Mouse (Mus musculus): Measurements from ENCODE around the gene Fndc10. TPM values are rescaled to one million over a fixed set of nuclear protein-coding genes. Genes with fewer than 3 reads are reported as not detected.
"Not testable (repeated sequence)": the region's sequence is repeated elsewhere in the genome, so short reads cannot be mapped to it uniquely, and the experiment has no call there.

Gene Fndc10
- total RNA-seq, 2 experiments from 2014 or later = 1.6 to 2.4 TPM

GRCm38 (mm10) chr4:155734951-155735702 lies 41.0 kb downstream of the Fndc10 start:
- no peak for ATAC-seq (replicated peaks; ENCODE audit: poor library complexity)

- ATAC-seq (replicated peaks; ENCODE audit: poor library complexity) = no peak
Observed at GRCm38 (mm10) chr4:155735788-155736187, 41.6 kb downstream of the Fndc10 start.

DNA sequence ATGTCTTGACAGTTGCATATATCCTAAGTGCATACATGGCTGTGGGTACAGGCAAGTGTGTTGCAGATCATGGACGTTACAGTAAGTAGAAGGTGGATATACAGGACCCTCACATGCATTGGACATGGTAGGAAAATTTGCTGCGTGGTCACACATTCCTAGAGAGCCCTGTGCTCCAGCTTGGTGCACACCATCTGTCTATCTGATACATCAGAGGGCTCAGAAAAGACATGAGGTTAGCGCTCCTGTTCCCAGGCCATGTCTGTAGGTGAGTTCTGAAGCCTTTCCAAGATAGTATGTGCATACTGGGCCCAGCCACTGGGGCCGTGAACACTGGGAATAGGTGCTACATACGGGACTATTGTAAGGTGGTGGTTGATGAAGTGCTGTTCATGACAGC lies 42.3 kb downstream of the Fndc10 start:
- no peak for ATAC-seq (replicated peaks; ENCODE audit: poor library complexity)

- ATAC-seq (replicated peaks; ENCODE audit: poor library complexity) = no peak
Observed at GRCm38 (mm10) chr4:155738262-155738661, 44.1 kb downstream of the Fndc10 start.

GRCm38 (mm10) chr4:155739152-155739551 lies 45.0 kb downstream of the Fndc10 start:
- ATAC-seq (replicated peaks; ENCODE audit: poor library complexity) = no peak

GRCm38 (mm10) chr4:155739741-155740636 lies 45.8 kb downstream of the Fndc10 start:
- no peak for ATAC-seq (replicated peaks; ENCODE audit: poor library complexity)

DNA sequence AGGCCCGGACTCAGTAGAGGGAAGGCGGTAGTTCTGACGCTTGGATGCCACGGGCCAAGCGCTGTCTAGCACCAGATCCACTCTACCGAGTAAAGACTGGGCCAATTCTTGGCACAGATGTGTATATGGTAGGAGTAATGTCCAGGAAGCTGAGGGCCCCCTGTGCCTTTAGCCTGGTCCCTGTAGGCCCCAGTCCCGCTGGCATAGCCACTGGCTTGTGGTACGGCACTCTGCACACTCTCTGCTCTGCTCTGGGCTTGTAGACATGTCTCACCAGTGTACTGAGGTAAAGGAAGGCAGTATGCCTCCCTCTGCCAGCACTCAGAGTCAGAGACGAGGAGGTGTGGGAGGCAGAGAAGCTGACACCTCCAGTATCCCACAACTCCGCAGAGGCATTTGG lies 46.5 kb downstream of the Fndc10 start:
- ATAC-seq (replicated peaks; ENCODE audit: poor library complexity) = not testable (repeated sequence)

DNA sequence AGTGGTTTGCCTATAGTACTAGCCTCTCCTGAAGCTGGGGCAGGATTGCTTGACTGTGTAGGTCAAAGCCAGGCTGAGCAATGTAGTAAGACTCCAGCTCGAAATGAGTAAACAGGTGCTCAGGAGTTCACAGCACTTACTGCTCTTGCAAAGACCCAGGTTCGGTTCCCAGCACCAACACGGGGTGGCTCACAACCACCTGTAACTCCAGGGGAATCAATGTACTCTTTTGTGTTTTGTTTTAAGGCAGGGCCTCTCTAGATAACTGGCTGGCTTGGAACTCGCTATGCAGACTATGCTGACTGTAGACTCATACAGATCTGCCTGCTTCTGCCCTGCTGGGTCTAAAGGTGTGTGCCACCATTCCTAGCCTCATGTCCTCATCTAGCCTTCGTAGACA lies 48.5 kb downstream of the Fndc10 start:
- ATAC-seq (replicated peaks; ENCODE audit: poor library complexity) = no peak

DNA sequence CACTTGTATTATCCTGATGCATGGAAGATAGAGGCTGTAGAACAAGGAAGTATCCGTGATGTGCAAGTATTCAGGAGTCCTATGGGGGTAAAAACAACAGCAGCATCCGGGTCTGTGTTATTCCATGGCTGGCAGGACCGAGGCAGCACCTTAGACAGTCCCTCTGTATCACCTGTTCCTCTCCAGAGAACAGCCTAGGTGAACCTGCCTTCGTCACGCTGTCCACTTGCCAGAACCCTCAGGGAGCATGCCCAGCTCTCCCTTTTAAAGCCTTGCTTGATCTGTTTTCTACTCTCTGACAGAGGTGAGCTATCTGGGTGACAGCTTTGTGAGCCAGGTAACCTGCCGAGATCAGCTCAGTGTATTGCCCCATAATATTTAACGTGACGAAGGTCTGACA lies 50.3 kb downstream of the Fndc10 start:
- no peak for ATAC-seq (replicated peaks; ENCODE audit: poor library complexity)

DNA sequence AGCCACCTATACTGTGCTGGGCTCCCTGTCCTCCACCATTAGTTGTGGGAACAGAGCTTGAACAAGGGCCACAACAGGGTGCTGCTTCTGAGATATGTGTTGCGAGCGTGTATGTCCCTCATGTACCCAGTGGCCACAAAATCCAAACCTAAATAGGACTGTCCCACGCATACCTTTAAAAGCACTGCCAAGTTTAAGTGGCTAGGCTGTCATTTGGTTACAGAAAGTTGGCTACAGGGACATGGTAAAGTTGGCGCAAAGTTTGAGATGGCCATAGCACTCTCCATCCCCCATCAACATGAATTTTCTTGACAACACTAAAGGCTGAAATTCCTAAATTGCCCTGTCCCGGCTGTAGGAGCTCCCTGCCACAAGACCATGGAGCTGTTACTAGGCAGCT lies 51.0 kb downstream of the Fndc10 start:
- ATAC-seq (replicated peaks; ENCODE audit: poor library complexity) = no peak

Other genes with a start within 250 kb of the Fndc10 start
- gene Tmem52, start 225.2 kb upstream of the Fndc10 start, total RNA-seq (2015) = 0.15 TPM in 1 of 2 replicates, not detected in the other
- gene Tmem52, start 225.2 kb upstream of the Fndc10 start, total RNA-seq (2017) = not detected in 2 replicates
- gene Gnb1, start 203.0 kb upstream of the Fndc10 start, total RNA-seq (2015) = 230 and 233 TPM in 2 replicates
- 165 and 170 TPM in 2 replicates for gene Gnb1, start 203.0 kb upstream of the Fndc10 start, total RNA-seq (2017)
- 78.5 and 79.7 TPM in 2 replicates for gene Nadk, start 132.0 kb upstream of the Fndc10 start, total RNA-seq (2015)
- gene Nadk, start 132.0 kb upstream of the Fndc10 start, total RNA-seq (2017) = 71.3 and 72.4 TPM in 2 replicates
- gene Slc35e2, start 92.9 kb upstream of the Fndc10 start, total RNA-seq (2015) = 16.8 and 20.2 TPM in 2 replicates
- 8.9 and 11.0 TPM in 2 replicates for gene Slc35e2, start 92.9 kb upstream of the Fndc10 start, total RNA-seq (2017)
- 34.5 and 39.3 TPM in 2 replicates for gene Cdk11b, start 69.5 kb upstream of the Fndc10 start, total RNA-seq (2015)
- 50.7 and 56.0 TPM in 2 replicates for gene Cdk11b, start 69.5 kb upstream of the Fndc10 start, total RNA-seq (2017)
- gene Gm10563, start 48.9 kb upstream of the Fndc10 start, total RNA-seq (2015) = not detected in 2 replicates
- not detected in 2 replicates for gene Gm10563, start 48.9 kb upstream of the Fndc10 start, total RNA-seq (2017)
- gene Mmp23, start 41.0 kb upstream of the Fndc10 start, total RNA-seq (2015) = 0.12 and 0.20 TPM in 2 replicates
- not detected in 2 replicates for gene Mmp23, start 41.0 kb upstream of the Fndc10 start, total RNA-seq (2017)
- 3.1 and 3.6 TPM in 2 replicates for gene Mib2, start 25.1 kb upstream of the Fndc10 start, total RNA-seq (2015)
- gene Mib2, start 25.1 kb upstream of the Fndc10 start, total RNA-seq (2017) = 19.7 and 24.5 TPM in 2 replicates
- 90.2 and 93.9 TPM in 2 replicates for gene Ssu72, start 10.5 kb downstream of the Fndc10 start, total RNA-seq (2015)
- gene Ssu72, start 10.5 kb downstream of the Fndc10 start, total RNA-seq (2017) = 101 and 105 TPM in 2 replicates
- 0.37 and 0.44 TPM in 2 replicates for gene Tmem240, start 40.5 kb downstream of the Fndc10 start, total RNA-seq (2015)
- 0.04 and 0.57 TPM in 2 replicates for gene Tmem240, start 40.5 kb downstream of the Fndc10 start, total RNA-seq (2017)
- gene Atad3a, start 66.8 kb downstream of the Fndc10 start, total RNA-seq (2015) = 57.0 and 58.9 TPM in 2 replicates
- gene Atad3a, start 66.8 kb downstream of the Fndc10 start, total RNA-seq (2017) = 69.8 and 90.6 TPM in 2 replicates
- gene Vwa1, start 80.4 kb downstream of the Fndc10 start, total RNA-seq (2015) = 0.22 and 0.37 TPM in 2 replicates
- 0.24 and 0.42 TPM in 2 replicates for gene Vwa1, start 80.4 kb downstream of the Fndc10 start, total RNA-seq (2017)
- gene Tmem88b, start 91.5 kb downstream of the Fndc10 start, total RNA-seq (2015) = not detected in 2 replicates
- gene Tmem88b, start 91.5 kb downstream of the Fndc10 start, total RNA-seq (2017) = not detected in 2 replicates
- gene Ankrd65, start 96.1 kb downstream of the Fndc10 start, total RNA-seq (2015) = not detected in 2 replicates
- gene Ankrd65, start 96.1 kb downstream of the Fndc10 start, total RNA-seq (2017) = not detected in 2 replicates
- 203 and 210 TPM in 2 replicates for gene Mrpl20, start 108.5 kb downstream of the Fndc10 start, total RNA-seq (2015)
- gene Mrpl20, start 108.5 kb downstream of the Fndc10 start, total RNA-seq (2017) = 70.0 and 102 TPM in 2 replicates
- 54.0 and 63.6 TPM in 2 replicates for gene Ccnl2, start 118.1 kb downstream of the Fndc10 start, total RNA-seq (2015)
- 80.8 and 88.0 TPM in 2 replicates for gene Ccnl2, start 118.1 kb downstream of the Fndc10 start, total RNA-seq (2017)
- gene Aurkaip1, start 136.9 kb downstream of the Fndc10 start, total RNA-seq (2015) = 107 and 111 TPM in 2 replicates
- gene Aurkaip1, start 136.9 kb downstream of the Fndc10 start, total RNA-seq (2017) = 128 and 137 TPM in 2 replicates
- gene Mxra8, start 145.3 kb downstream of the Fndc10 start, total RNA-seq (2015) = not detected in 2 replicates
- not detected in 2 replicates for gene Mxra8, start 145.3 kb downstream of the Fndc10 start, total RNA-seq (2017)
- gene Dvl1, start 153.1 kb downstream of the Fndc10 start, total RNA-seq (2015) = 9.6 and 9.9 TPM in 2 replicates
- 12.8 and 13.0 TPM in 2 replicates for gene Dvl1, start 153.1 kb downstream of the Fndc10 start, total RNA-seq (2017)
- gene Tas1r3, start 169.0 kb downstream of the Fndc10 start, total RNA-seq (2015) = 0.07 and 0.10 TPM in 2 replicates
- 0.17 TPM in 2 replicates for gene Tas1r3, start 169.0 kb downstream of the Fndc10 start, total RNA-seq (2017)
- 7.6 and 7.8 TPM in 2 replicates for gene Cptp, start 175.1 kb downstream of the Fndc10 start, total RNA-seq (2015)
- gene Cptp, start 175.1 kb downstream of the Fndc10 start, total RNA-seq (2017) = 8.8 and 9.2 TPM in 2 replicates
- gene Ints11, start 175.2 kb downstream of the Fndc10 start, total RNA-seq (2015) = 26.8 and 47.5 TPM in 2 replicates
- 28.5 and 35.9 TPM in 2 replicates for gene Ints11, start 175.2 kb downstream of the Fndc10 start, total RNA-seq (2017)
- gene Pusl1, start 197.4 kb downstream of the Fndc10 start, total RNA-seq (2015) = 18.7 and 22.5 TPM in 2 replicates
- gene Pusl1, start 197.4 kb downstream of the Fndc10 start, total RNA-seq (2017) = 19.3 and 33.7 TPM in 2 replicates
- gene Acap3, start 197.5 kb downstream of the Fndc10 start, total RNA-seq (2015) = 7.9 and 8.3 TPM in 2 replicates
- 6.2 and 6.7 TPM in 2 replicates for gene Acap3, start 197.5 kb downstream of the Fndc10 start, total RNA-seq (2017)
- 60.5 and 84.8 TPM in 2 replicates for gene Ube2j2, start 249.5 kb downstream of the Fndc10 start, total RNA-seq (2015)
- gene Ube2j2, start 249.5 kb downstream of the Fndc10 start, total RNA-seq (2017) = 97.5 and 98.7 TPM in 2 replicates

Data from megakaryocyte progenitor cell, adult 5-6 weeks (primary cell).